Mouse (Mus musculus) adrenal gland, adult 18-20 months (tissue): Measurements from ENCODE around the gene Arel1. TPM values are rescaled to one million over a fixed set of nuclear protein-coding genes. Genes with fewer than 3 reads are reported as not detected.

ENCODE experiments used
- DNase-seq, 2 experiments: peaks; one replicate each; pipeline ENCODE4 v3.0.0; 2021 to 2022; ENCODE audit warnings: low spot score in 2 of 2
- total RNA-seq, 2 experiments: library from RNA; stranded (reverse); gene quantifications; 1 replicate in 1 of 2; 2 replicates in 1 of 2; pipeline ENCODE4 v1.2.3; 2021

Arel1 gene
- total RNA-seq, 2 experiments from 2014 or later: 32.0 to 33.0 TPM

- DNase-seq: no peak
These were observed 19.9 kb downstream of the Arel1 start for GRCm38 (mm10) chr12:84950763-84951162.

- no peak for DNase-seq
These were observed 22.0 kb downstream of the Arel1 start for GRCm38 (mm10) chr12:84948584-84949285.

- no peak for DNase-seq
These were observed 22.7 kb downstream of the Arel1 start for GRCm38 (mm10) chr12:84947894-84948583.

- DNase-seq: no peak
These were observed 25.7 kb downstream of the Arel1 start for GRCm38 (mm10) chr12:84944813-84945553.

GRCm38 (mm10) chr12:84944150-84944812 is 26.4 kb downstream of the Arel1 start:
- no peak for DNase-seq

- no peak for DNase-seq
These were observed 27.4 kb downstream of the Arel1 start for GRCm38 (mm10) chr12:84943006-84943952.

GRCm38 (mm10) chr12:84941717-84942116 is 29.0 kb downstream of the Arel1 start:
- DNase-seq: no peak

GRCm38 (mm10) chr12:84940343-84940742 is 30.4 kb downstream of the Arel1 start:
- no peak for DNase-seq

GRCm38 (mm10) chr12:84939117-84939516 is 31.6 kb downstream of the Arel1 start:
- DNase-seq: no peak

GRCm38 (mm10) chr12:84935343-84935742 is 35.4 kb downstream of the Arel1 start:
- no peak for DNase-seq

- no peak for DNase-seq
These were observed 38.5 kb downstream of the Arel1 start for GRCm38 (mm10) chr12:84932210-84932609.

- no peak for DNase-seq
These were observed 44.2 kb downstream of the Arel1 start for GRCm38 (mm10) chr12:84926542-84926941.

GRCm38 (mm10) chr12:84924324-84924723 is 46.4 kb downstream of the Arel1 start:
- DNase-seq: no peak

- no peak for DNase-seq
These were observed 48.8 kb downstream of the Arel1 start for GRCm38 (mm10) chr12:84921881-84922419.

GRCm38 (mm10) chr12:84918809-84919208 is 51.9 kb downstream of the Arel1 start:
- no peak for DNase-seq

GRCm38 (mm10) chr12:84917799-84918198 is 52.9 kb downstream of the Arel1 start:
- DNase-seq: no peak

GRCm38 (mm10) chr12:84914959-84915358 is 55.7 kb downstream of the Arel1 start:
- DNase-seq: no peak

- DNase-seq: no peak
These were observed 58.0 kb downstream of the Arel1 start for GRCm38 (mm10) chr12:84912652-84913104.

- no peak for DNase-seq
These were observed 59.1 kb downstream of the Arel1 start for GRCm38 (mm10) chr12:84911640-84912039.

- no peak for DNase-seq
These were observed 60.6 kb downstream of the Arel1 start for GRCm38 (mm10) chr12:84910066-84910465.
